Mouse (Mus musculus): Measurements from ENCODE around the gene Bap1. TPM values are rescaled to one million over a fixed set of nuclear protein-coding genes. Genes with fewer than 3 reads are reported as not detected.

The Bap1 gene
- polyA plus RNA-seq (2015; fragmentation: Nextera tagmentation; extraction: Ambion mirVana): 95.9 and 97.2 TPM in 2 replicates

GRCm38 (mm10) chr14:31251084-31251604 lies at the start of gene Bap1, which contains the start of gene Phf7:
Gene Bap1, plus strand, starts transcription at chr14:31251450.
Gene Phf7, minus strand, starts transcription at chr14:31251317.
- peak; percentile 91 for ATAC-seq (ENCODE audit: low read depth)
- H3K27me3 ChIP-seq: no peaks in the 10 kb centered on the region
- WGBS: under 1% methylated on average over 75 of the region's 75 CpGs
- H3K9ac ChIP-seq: peak within 1 kb of the TSS; percentile 97
- H3K27ac ChIP-seq (replicated peaks): peak within 1 kb of the TSS; percentile 95
- peaks cover 36% of the 10 kb centered on the region for H3K36me3 ChIP-seq
- peak within 1 kb of the TSS; percentile 98 for H3K4me3 ChIP-seq
- peak within 1 kb of the TSS; percentile 91 for H3K4me2 ChIP-seq
- peaks cover 23% of the 10 kb centered on the region for H3K4me1 ChIP-seq (replicated peaks)
- no peaks in the 10 kb centered on the region for H3K9me3 ChIP-seq

GRCm38 (mm10) chr14:31204844-31205243 lies 46.4 kb upstream of the Bap1 start:
- H3K27me3 ChIP-seq: no peaks in the 10 kb centered on the region
- peaks cover 27% of the 10 kb centered on the region for H3K4me1 ChIP-seq (replicated peaks)
- no peak for ATAC-seq (ENCODE audit: low read depth)
- peak overlapping the region; percentile 80 for H3K4me3 ChIP-seq
- no peak overlapping the region; the same call in 1 of the 2 replicates for H3K27ac ChIP-seq (replicated peaks)
- peak overlapping the region; percentile 94 for H3K9ac ChIP-seq
- H3K4me2 ChIP-seq: peak overlapping the region; percentile 98
- no peaks in the 10 kb centered on the region for H3K9me3 ChIP-seq
- peaks cover 45% of the 10 kb centered on the region for H3K36me3 ChIP-seq
- 78% methylated on average over 4 of the region's 4 CpGs for WGBS

GRCm38 (mm10) chr14:31205244-31205561 lies 46.0 kb upstream of the Bap1 start:
- peak overlapping the region; percentile 92 for H3K27ac ChIP-seq (replicated peaks)
- H3K9ac ChIP-seq: peak overlapping the region; percentile 94
- ATAC-seq (ENCODE audit: low read depth): peak; percentile 2; the same call in 1 of the 2 replicates
- peaks cover 27% of the 10 kb centered on the region for H3K4me1 ChIP-seq (replicated peaks)
- peak overlapping the region; percentile 80 for H3K4me3 ChIP-seq
- H3K4me2 ChIP-seq: peak overlapping the region; percentile 98
- no peaks in the 10 kb centered on the region for H3K27me3 ChIP-seq
- WGBS: 24% methylated on average over 8 of the region's 8 CpGs
- H3K36me3 ChIP-seq: peaks cover 42% of the 10 kb centered on the region
- no peaks in the 10 kb centered on the region for H3K9me3 ChIP-seq

DNA sequence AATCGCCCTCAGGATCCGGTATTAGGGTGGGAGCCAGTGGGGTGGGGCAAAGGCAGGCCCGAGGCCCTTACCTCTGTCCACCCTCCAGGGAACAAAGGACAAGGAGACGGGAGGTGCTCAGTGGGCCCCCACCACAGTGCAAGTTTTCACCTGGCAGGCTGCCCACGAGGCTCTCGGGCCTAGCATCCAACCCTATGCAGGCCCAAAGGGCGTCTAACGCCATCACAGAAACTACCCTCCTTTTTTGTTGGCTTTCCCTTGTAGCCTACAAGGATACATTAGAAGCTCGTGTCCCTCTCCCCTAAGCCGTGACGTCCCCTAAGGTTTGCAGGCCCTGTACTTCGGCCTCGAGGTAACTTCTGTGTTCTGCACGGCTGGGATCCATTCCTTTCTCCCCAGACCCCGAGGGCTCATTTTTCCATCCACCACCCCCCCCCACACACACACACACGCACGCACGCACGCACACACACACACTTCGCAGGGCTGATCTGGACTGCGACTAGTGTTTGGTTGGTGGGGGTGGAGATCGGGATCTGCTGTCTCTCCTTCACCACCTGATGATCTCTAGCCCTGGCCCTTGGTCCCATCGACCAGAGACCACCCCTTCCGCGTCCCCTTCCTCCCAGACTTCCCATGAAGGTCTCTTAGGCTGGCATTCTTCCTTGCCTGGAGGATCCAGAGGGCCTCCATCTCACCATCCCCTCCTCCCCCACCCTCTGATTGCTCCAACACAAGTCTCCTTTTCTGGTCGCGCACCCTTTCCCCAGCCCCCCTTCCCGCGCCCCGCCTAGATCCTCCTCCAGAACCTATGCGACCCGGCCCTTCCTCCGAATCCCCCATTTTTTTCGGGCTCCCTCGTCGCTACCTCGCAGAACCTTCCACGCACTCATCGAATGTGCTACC lies 45.4 kb upstream of the Bap1 start:
- Histone ChIP-seq H3K9ac (peak overlapping the region; percentile 94), H3K4me3 (peak overlapping the region; percentile 80), H3K4me2 (peak overlapping the region; percentile 98), H3K27ac (replicated peaks) (peak overlapping the region; percentile 92), H3K36me3 (peaks cover 36% of the 10 kb centered on the region), H3K4me1 (replicated peaks) (peaks cover 27% of the 10 kb centered on the region), H3K9me3 (no peaks in the 10 kb centered on the region), H3K27me3 (no peaks in the 10 kb centered on the region)
- ATAC-seq (ENCODE audit: low read depth): peak; percentile 77
- under 1% methylated on average over 39 of the region's 39 CpGs for WGBS

GRCm38 (mm10) chr14:31206472-31206981 lies 44.7 kb upstream of the Bap1 start:
- peak; percentile 75 for ATAC-seq (ENCODE audit: low read depth)
- H3K4me3 ChIP-seq: peak overlapping the region; percentile 80
- under 1% methylated on average over 46 of the region's 48 CpGs for WGBS
- H3K36me3 ChIP-seq: peaks cover 30% of the 10 kb centered on the region
- H3K4me1 ChIP-seq (replicated peaks): peaks cover 27% of the 10 kb centered on the region
- H3K27ac ChIP-seq (replicated peaks): peak overlapping the region; percentile 92
- H3K9ac ChIP-seq: peak overlapping the region; percentile 94
- H3K4me2 ChIP-seq: peak overlapping the region; percentile 98
- no peaks in the 10 kb centered on the region for H3K27me3 ChIP-seq
- H3K9me3 ChIP-seq: no peaks in the 10 kb centered on the region

DNA sequence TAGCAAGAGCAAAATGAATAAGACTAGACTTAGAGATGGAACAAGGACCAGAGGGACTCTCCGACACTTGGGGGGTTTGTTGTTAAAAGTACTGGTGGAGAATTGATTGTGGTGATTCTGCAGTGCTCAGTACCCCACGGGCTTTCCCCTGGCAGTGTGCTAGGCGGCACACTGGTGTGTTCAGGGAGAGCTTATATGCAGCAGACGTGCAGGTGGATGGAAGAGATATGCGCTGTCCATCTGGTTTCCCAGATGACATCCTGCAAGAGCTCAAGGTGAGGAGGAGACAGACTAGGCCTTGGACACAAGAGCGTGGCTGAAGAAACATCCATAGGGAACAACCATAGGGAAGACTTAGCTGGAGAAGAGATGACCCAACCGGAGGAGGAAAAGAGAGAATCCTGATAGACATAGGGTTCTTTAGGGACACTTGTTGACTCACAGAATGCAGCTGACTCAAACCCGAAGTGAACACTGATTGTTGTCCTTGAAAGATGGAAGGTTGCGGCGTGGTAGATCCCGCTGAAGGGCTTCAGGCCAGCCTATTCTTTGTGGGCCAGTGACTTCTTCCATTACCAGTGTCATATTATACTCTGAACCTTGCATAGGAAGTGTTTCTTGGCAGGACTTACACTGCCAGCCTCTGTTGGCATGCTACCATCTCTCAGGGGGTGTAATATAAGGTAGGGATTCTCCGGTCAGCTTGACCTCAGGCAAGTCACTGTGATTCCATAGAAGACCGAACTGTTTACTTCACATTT lies 44.0 kb upstream of the Bap1 start:
- Histone ChIP-seq H3K36me3 (peaks cover 23% of the 10 kb centered on the region), H3K9me3 (no peaks in the 10 kb centered on the region), H3K9ac (peak overlapping the region; percentile 94), H3K4me1 (replicated peaks) (peaks cover 27% of the 10 kb centered on the region), H3K4me2 (peak overlapping the region; percentile 98), H3K27ac (replicated peaks) (peak overlapping the region; percentile 92), H3K4me3 (peak overlapping the region; percentile 80), H3K27me3 (no peaks in the 10 kb centered on the region)
- 78% methylated on average over 13 of the region's 13 CpGs for WGBS
- peak; percentile 11; the same call in 1 of the 2 replicates for ATAC-seq (ENCODE audit: low read depth)

DNA sequence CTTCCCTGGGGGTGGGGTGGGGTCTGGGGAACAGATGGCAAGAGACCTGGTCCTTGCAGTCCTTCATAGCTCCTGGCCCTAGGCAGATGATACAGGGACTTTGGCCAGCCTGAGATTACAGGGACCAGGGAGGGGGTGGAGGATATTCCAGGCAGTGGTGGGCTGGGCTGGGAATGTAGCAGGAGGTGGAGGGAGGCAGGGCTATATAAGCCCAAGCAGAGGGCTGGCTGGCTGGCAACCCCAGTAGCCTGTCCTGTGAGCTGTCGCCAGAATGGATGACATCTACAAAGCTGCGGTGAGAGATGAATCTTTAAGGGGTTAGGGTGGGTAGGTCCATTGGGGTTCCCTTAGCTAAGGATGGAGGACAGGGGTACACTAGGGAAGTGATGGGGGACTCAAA lies 43.2 kb upstream of the Bap1 start, which contains the start of gene Tnnc1:
TSS of gene Tnnc1 (plus strand) at position 229 of the 400 bp plus-strand sequence.
- peak within 1 kb of the TSS; percentile 94 for H3K9ac ChIP-seq
- peaks cover 27% of the 10 kb centered on the region for H3K4me1 ChIP-seq (replicated peaks)
- ATAC-seq (ENCODE audit: low read depth): no peak
- no peaks in the 10 kb centered on the region for H3K27me3 ChIP-seq
- no peaks in the 10 kb centered on the region for H3K9me3 ChIP-seq
- peaks cover 14% of the 10 kb centered on the region for H3K36me3 ChIP-seq
- peak within 1 kb of the TSS; percentile 92 for H3K27ac ChIP-seq (replicated peaks)
- peak within 1 kb of the TSS; percentile 80 for H3K4me3 ChIP-seq
- H3K4me2 ChIP-seq: peak within 1 kb of the TSS; percentile 98
- 76% methylated on average over 2 of the region's 2 CpGs for WGBS

- H3K27me3 ChIP-seq: no peaks in the 10 kb centered on the region
These were observed 42.1 kb upstream of the Bap1 start for GRCm38 (mm10) chr14:31209133-31209557.

DNA sequence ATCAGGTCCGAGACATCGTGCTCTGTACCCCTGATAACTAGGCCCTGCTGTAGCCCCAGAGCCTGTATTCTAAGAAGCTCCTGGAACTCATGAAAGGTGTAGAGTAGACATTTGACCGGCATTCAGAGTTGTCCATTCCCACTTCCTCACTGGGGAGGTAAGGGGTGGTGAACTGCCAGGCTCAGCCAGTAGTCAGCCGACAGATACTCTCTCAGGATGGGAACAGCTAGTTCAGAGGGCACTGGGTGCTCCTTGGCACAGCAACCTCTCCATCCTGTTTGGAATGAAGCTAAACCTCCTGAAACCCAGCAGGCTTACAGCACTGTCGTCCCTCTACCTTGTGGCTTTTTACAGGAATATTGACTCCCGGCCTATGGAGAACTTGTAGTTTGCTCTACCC lies 39.4 kb upstream of the Bap1 start:
- ATAC-seq (ENCODE audit: low read depth): no peak
- H3K4me3 ChIP-seq: no peak overlapping the region
- 89% methylated on average over 6 of the region's 6 CpGs for WGBS

More at GRCm38 (mm10) chr14:31209133-31209557, 42.1 kb upstream of the Bap1 start:
- Histone ChIP-seq H3K9ac (no peak overlapping the region), H3K4me1 (replicated peaks) (peaks cover 22% of the 10 kb centered on the region), H3K27ac (replicated peaks) (no peak overlapping the region), H3K4me3 (no peak overlapping the region), H3K9me3 (no peaks in the 10 kb centered on the region), H3K4me2 (no peak overlapping the region), H3K36me3 (peaks cover 4% of the 10 kb centered on the region)
- WGBS: 83% methylated on average over 4 of the region's 4 CpGs
- ATAC-seq (ENCODE audit: low read depth): no peak

DNA sequence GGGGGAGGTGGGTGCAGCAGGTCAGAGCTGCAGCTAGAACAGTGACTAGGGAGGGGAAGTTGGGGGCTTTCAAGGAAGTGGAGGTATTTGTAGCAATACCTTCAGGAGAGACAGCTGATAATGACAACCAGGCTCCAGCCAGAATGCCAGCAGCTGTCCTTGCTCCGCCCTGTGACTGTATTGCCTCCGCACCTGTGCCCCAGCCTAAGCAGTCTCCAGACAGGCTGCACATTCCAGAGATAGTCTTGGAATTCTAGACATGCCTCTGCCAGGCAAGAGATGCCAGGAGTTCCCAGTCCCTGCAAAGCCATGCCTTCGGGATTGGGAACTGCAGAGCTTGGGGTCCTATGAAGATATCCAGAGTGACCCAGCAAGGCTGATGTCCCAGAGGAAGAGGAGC lies 38.8 kb upstream of the Bap1 start:
- no peaks in the 10 kb centered on the region for H3K27me3 ChIP-seq
- no peak overlapping the region for H3K4me2 ChIP-seq
- H3K27ac ChIP-seq (replicated peaks): no peak overlapping the region
- H3K4me3 ChIP-seq: no peak overlapping the region
- H3K36me3 ChIP-seq: no peaks in the 10 kb centered on the region
- peaks cover 9% of the 10 kb centered on the region for H3K4me1 ChIP-seq (replicated peaks)
- no peak for ATAC-seq (ENCODE audit: low read depth)
- no peak overlapping the region for H3K9ac ChIP-seq
- WGBS: 85% methylated on average over 3 of the region's 3 CpGs
- H3K9me3 ChIP-seq: no peaks in the 10 kb centered on the region

More for the DNA sequence above, 39.4 kb upstream of the Bap1 start:
- H3K9me3 ChIP-seq: no peaks in the 10 kb centered on the region
- no peaks in the 10 kb centered on the region for H3K36me3 ChIP-seq
- no peak overlapping the region for H3K27ac ChIP-seq (replicated peaks)
- no peak overlapping the region for H3K9ac ChIP-seq
- peaks cover 12% of the 10 kb centered on the region for H3K4me1 ChIP-seq (replicated peaks)
- H3K27me3 ChIP-seq: no peaks in the 10 kb centered on the region
- H3K4me2 ChIP-seq: no peak overlapping the region

DNA sequence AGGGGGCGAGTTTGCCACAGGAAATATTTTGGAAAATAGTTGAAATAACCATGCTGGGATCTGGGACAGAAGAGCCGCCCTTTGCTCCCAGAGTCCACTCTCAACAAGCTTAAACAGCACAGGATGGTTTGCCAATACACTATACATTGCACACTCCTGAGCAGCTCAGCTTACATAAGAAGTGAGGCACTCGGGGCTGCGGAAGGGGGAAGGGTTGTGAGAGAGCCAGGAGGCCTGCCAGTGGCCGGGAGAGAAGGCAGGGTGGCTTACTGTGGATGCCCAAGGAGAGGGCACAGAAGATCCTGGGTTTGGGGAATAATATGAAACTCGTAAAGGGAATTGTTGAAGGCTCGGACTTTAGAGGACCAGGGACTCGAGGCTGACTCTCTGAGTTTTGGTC lies 37.4 kb upstream of the Bap1 start:
- no peaks in the 10 kb centered on the region for H3K27me3 ChIP-seq
- no peaks in the 10 kb centered on the region for H3K36me3 ChIP-seq
- H3K4me2 ChIP-seq: no peak overlapping the region
- no peak for ATAC-seq (ENCODE audit: low read depth)
- WGBS: 74% methylated on average over 8 of the region's 8 CpGs
- no peaks in the 10 kb centered on the region for H3K9me3 ChIP-seq
- H3K4me1 ChIP-seq (replicated peaks): peaks cover 14% of the 10 kb centered on the region
- H3K27ac ChIP-seq (replicated peaks): no peak overlapping the region
- no peak overlapping the region for H3K4me3 ChIP-seq
- no peak overlapping the region for H3K9ac ChIP-seq
